Mouse (Mus musculus): ENCODE measurements around the gene Hspg2.
A peak's percentile ranks its signal among the peaks of the same experiment; 100 is the strongest.

DNA sequence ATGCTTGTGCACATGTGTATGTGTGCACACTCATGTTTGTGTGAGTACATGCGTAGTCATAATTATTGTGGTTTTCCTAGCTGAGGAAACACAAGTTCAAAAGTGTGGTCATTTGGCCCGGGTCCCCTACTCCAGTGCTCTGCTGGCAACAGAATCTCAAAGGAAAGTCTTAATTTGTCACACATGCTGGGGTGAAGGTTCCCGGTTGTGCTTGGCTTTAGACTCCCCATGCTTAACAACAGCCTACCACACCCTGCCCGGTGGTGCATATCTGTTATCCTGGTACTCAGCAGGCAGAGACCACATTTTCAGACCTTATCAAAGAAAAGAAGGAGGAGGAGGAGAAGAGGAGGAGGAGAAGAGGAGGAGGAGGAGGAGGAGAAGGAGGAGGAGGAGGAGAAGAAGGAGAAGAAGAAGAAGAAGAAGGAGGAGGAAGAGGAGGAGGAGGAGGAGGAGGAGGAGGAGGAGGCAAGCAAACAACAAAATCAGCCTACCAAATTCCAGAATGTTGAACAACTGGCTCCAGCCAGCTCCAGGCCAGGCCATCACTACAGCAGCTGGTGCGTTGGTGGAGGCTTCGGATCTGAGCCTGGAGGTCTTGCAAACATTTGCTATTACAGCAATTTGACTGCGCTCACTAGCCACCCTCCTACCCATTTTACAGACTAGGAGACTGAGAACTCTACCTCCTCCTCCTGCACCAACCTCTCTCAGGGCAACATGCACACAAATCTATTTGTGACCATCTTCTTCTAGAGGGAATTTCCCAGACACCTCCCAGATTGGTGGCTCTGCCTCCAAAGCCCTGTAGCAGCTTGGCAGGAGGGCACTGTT is 21.0 kb upstream of the Hspg2 start:
- TF ChIP-seq CTCF (IDR thresholded peaks at IDR 0.05; ENCODE audit: low read depth) (no peak), EP300 (IDR thresholded peaks at IDR 0.05; ENCODE audit: low read depth) (peak; percentile 60)
